Mouse (Mus musculus) G1E-ER4 (cell line): ENCODE results near the gene Prickle2. TPM values are rescaled to one million over a fixed set of nuclear protein-coding genes. Genes with fewer than 3 reads are reported as not detected.

Source experiments
- GATA1 ChIP-seq: IDR thresholded peaks from one replicate; pipeline ENCODE4 v1.8.0; 2012; ENCODE audit warnings: low read length, inconsistent platforms
- polyA plus RNA-seq: library from polyadenylated mRNA; stranded (reverse); fragments of >175 nt; gene quantifications from 2 replicates; pipeline ENCODE4 v1.2.3, GENCODE M21; 2012

Gene Prickle2
- polyA plus RNA-seq, 1 experiment = not detected

DNA sequence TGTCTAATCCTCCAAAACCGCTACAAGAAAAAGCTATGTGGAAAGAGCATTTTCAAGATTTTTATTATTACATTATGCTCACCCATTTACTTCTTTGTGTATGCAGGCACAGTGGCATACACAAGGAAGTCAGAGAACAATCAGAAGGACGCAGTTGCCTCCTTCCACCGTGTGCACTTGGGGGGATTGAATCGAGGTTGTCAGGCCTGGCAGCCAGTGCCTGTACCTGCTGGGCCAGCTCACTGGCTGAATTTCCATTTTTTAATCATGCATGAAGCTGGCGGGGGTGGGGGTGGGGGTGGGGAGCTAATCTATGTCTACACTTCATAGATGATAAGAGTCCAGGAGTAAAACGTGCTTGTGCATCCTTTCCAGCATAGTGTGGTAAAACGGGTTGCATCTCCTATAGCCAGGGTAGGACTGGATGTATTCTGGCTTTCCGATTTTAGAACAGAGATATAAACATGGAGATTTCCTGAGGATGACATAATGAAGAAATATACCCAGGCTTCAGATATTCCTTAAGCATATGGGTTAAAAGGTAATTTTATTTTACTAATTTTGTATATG lies 78.8 kb downstream of the Prickle2 start:
- TF ChIP-seq GATA1 = no peak

DNA sequence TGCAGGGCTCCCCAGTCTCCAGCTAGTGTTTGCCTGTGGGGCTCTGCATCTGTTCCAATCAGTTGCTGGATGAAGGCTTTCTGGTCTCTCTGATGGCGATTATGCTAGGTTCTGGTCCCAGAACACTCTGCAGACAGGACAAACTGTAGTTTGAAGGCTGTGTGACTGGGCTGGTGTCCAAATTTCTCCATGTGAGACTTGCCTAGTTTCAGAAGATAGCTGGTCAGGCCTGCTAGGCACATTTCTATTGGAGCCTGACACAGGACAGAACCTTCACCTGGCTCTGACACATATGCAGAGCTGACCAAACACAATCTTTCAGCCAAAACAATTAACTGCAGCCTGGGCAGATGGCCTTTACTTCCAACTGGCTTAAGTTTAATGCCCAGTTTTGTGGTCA lies 80.0 kb downstream of the Prickle2 start:
- TF ChIP-seq GATA1 = no peak

DNA sequence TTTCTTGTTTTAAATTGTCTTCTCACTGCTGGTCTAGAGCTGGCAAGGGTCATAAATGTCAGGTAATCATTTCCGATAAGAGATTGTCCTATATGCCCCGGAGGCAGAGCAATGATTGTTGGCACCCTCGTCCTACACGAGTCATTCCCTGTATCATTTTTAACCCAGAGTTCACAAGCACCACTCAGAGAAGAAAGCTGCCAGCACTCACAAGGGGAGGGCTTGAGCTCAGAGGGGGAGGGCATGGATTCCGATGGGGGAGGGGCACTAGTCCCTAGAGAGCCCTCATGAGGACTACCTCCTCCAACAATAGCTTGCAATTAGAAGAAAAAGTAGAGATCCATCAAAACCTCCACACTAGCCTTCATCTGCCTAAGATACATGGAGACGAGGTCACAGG lies 81.6 kb downstream of the Prickle2 start:
- no peak for TF ChIP-seq GATA1

DNA sequence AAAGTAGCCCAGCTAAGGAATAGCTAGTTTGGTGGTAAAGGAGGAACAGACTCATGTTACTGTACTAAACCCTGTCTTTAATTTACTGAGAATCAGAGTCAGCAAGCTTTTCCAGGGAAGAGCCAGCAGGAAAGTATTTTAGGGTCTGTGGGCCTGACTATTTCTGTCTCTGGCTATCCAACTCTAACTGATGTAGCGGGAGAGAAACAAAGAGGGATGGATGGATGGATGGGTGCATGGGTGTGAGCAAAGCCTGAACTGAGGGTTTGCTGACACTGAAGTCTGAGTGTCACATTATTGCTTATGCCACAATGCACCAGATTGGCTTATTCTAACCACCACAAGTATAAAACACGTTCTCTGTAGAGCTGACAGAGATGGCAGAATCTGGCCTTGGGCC lies 88.8 kb downstream of the Prickle2 start:
- no peak for TF ChIP-seq GATA1

DNA sequence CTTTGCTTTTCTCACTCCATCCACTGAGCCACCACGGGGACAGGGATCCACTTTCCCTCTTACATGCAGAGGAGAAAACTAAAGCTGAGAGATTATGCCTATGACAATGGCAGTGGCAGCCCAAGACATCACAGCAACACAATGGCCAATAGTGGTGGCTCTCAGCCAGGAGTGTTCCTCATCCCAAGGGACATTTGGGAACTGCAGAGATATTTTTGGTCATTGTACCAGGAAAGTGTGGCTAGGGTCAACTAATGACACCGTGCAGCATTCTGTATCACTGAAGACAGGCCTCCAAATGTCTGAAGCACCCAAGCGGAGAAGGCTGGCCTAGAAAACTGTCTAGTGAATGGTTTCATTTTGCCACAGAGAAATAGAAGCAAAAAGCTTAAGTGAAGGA lies 91.2 kb downstream of the Prickle2 start:
- no peak for TF ChIP-seq GATA1

DNA sequence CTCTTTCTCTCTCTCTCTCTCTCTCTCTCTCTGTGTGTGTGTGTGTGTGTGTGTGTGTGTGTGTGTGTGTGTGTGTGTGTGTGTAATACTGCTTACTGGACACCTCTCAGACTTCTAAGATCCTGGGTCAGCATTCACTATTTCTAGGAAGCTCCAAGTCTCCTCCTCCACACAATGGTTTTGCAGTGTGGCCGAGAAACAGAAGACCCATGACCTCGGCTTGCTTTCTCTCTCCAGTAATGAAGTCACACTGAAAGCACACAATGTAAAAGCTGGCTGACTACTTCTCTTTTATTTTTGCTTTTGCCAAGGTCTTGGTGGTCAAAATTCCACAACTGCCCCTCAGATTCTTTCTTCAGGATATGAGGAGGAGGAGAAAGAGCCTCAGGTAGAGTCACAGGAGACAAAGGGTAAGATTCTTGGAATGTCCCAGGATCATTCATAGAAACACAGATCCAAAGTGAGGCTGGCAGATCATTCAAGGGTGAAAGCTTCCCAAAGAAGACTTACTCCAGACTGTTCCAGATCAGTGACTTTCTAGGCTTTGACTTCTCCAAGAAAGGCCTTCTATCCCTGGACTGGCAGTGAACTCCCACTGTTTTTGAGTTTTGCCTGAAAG lies 93.7 kb downstream of the Prickle2 start:
- TF ChIP-seq GATA1 = no peak

DNA sequence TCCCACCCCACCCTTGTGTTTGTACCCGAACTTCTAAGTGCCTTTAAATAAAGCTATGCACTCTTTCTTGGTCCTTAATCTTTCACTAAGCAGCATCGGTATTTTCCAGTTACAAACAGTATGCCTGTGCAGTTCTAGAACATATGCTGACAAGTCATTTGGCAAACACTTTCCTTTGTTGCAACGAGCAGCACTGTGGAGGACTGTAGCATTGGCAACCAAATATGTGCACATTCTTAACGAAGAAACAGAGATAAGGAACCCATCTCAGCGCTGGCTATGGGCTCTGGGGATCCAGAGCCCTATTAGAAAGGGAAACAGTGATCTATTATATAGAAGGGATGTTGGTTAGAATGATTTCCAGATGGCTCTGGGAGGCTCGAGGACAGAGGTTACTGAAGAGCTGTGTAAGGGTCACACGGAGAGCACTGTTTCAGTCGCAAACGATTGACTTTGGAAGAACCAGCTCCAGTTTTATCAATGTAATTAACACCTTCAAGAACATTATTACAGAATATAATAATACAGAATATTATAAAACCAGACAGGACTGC lies 96.2 kb downstream of the Prickle2 start:
- TF ChIP-seq GATA1 = no peak

DNA sequence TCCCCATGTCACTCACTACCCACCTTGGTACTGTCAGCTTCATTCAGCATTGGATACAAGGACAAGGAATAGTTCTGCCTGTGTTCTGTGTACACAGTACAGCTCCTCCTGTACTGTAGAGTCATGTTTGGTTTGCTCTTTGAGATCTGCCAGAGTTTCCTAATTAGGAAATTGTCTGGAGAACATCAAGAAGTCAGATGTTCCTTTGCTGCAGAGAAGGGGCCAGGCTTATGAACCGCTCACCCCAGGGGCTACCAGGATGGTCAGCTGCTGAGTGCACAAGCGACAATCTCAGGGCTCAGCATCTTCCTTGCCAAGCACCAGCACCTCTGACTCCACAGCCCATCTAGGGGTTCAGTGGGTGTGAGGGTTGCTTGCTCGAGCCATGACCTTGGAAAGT lies 96.9 kb downstream of the Prickle2 start:
- no peak for TF ChIP-seq GATA1

DNA sequence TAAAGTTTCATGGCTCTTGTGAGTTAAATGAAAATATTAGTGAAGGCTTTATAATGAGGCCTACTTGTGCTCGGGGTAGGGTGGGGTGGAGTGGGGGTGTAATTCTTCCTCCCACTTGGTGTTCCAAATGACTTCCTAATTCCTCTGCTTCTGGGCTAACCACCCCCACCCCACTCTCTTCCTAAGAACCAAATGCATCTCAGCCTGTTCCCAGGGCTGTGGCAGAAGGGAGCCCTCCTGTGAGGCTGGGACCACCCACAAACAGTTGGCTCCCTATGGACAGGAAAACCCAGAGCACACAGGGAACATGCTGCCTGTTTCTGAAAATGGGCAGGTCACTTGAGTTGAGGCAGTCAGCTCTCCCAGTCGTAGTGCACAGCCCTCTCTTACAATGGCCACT lies 100.8 kb downstream of the Prickle2 start:
- no peak for TF ChIP-seq GATA1

DNA sequence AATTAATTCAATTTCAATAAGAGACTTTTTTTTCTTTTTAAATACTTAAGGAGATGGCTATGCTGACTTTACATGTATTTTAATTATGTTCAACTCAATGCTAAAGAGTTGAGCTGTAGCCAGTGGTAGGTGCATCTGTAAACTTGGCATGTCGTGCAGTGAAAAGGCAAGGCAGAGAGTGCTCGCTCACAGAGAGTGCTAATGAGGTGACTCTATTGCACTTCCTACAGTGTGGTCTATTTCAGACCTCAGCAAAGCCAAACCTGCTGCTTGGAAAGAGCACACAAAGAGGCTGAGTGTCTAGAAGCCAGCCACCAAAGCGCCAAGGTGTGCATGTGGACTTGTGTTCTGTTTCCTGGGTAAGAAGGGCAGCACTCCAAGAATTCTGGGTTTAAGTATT lies 109.6 kb downstream of the Prickle2 start:
- TF ChIP-seq GATA1 = no peak

DNA sequence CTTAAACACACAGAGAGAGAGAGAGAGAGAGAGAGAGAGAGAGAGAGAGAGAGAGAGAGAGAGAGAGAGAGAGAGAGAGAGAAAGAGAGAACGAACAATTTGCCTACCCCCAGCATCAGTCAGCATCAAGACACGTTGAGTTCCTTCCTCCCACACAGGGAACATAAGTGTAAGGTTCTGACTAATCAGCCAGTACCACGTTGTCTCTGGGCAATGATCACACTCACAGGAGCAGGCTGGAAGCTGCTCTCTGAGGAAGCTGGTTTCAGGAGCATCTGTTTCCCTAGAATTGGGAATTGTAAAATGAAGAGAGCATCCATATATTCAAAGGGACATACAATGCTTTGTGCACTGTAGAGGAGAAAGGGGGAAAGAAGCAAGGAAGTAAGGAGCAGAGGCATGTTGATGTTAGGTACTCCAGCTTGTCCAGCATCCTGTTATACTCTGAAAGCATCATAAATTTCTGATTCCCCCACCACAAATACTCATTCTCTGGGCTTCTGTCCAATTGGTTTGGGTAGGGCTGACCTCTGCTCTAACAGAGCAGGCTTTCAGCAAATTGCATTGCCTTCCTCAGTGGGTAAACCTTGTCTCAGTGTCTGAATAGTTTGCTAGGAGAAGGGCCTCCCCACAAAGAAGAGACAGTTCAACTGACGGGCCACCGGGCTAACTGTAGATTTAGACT lies 116.4 kb downstream of the Prickle2 start:
- TF ChIP-seq GATA1 = no peak

DNA sequence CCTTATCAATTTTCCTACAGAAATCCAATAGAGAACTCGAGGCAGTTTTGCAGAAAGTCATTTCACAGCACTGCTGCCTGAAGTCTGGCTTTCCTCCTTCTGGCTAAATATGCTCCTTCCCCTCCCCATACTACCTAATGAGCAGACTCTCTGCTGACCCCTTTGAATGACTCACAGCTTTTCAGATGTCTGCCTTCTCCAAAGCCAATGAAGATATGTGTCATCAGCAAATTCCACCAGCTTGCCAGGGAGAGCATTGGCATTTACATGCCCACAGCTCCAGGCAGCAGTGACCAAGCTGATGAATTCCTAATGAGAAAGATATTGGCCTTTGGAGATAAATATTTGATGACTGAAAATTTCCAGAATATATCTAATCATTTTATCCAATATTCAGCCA lies 121.9 kb downstream of the Prickle2 start:
- TF ChIP-seq GATA1 = no peak

DNA sequence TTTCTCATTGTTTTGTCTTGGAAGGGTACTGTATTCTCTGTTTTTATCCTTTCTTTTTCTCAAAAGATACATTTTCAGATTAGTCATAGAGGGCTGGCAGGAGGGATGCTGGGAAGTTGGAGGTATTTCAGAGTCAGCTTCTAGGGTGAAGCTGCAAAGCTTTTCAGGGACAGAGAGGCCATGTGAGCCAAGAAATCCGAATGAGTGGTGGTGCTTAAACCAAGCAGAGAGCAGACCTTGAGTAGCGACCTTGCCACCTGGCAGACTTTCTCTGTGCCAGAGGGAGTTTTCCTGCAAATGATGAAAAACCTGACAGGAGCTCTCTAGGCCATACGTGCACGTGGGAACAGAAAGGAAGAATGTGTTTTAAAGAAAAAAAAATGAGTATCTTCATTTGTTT lies 130.7 kb downstream of the Prickle2 start:
- TF ChIP-seq GATA1 = no peak

DNA sequence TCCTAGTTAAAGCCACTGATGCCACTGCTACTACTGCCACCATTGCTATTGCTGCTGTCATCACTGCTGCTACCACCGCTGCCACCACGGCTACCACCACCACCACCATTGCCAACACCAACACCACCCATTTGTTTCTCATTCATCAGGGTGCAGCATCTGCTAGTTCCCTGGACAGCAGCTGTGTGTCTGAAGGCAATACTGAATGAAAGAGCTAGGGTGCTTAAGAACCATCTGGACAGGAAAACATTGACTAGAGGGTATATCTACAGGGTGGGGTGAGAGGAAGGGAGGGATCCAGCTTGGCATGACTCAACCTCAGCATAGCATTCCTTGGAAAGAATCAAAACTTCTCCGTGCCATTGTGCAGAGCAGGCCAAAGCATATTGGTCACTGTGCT lies 133.8 kb downstream of the Prickle2 start:
- no peak for TF ChIP-seq GATA1

DNA sequence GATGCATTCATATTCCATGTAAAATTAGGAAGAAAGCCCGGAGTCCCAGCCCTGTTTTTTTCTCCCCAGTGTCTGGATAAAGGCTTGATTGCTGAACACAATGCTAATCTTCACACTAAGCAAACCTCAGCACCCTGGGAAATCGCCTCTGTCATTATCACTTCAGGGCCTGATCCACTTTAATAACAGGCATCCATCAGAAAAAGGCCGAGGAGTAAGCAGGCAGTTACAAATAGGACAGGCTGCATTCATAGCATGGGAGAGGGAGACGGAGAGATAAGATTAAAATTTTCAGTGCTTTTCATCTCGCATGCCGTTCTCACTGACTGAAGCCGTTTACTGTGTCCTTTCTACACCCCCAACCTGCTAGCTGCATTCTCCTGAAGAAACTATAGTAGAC lies 135.9 kb downstream of the Prickle2 start:
- TF ChIP-seq GATA1 = no peak

DNA sequence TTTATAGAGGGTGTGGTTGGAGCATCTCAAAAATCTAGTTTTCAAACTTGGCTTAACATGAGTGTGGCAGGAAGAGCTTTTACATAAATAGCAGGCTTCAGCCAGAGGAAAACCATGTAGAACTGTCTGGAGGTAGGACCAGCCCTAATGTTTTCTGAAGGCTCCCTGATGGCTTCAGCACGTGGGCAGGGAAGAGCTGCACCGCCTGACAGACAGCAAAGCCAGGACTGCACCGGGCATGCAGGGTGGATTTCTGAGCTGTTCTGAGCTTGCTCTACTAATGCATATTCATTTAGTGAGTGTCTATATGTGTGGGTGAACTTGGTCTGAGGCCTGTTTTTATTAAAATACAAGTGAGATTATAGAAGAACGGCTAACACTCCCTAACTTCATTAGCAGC lies 136.7 kb downstream of the Prickle2 start:
- no peak for TF ChIP-seq GATA1

DNA sequence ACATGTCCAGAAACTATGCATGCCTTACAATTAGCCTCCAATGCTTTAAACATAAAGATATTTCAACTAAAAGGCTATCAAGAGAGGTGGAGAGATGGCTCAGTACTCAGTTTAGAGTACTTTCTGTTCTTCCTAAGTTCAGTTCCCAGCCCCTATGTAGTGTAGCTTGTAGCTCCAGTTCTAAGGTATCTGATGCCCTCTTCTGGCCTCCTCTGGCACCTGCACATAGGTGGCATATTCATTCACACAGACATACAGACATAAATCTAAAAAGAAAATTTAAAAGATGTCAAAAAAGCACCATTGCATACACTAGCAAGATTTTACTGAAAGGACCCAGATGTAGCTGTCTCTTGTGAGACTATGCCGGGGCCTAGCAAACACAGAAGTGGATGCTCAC lies 146.7 kb downstream of the Prickle2 start:
- no peak for TF ChIP-seq GATA1

DNA sequence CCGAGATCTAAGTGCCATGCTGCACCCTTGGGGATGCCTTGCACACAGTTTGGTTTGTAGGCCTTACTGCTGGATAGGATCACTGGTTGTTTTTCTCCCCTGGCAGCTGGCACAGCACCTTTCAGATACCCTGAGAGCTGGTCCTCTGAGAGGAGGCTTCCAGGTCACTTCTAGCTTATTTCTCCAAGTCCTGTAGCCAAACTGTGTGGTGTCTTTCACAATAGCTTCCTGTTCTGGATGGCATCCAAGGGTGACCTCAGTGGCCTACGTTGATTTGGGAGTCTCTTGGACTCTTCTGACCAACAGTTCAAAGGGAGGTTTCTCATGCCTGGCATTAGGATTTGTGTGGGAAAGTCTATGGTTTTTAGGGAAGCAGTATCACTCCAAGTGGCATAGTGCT lies 150.3 kb downstream of the Prickle2 start:
- TF ChIP-seq GATA1 = no peak
